Mouse (Mus musculus) MEL (cell line): ENCODE measurements around the gene March4. TPM values are rescaled to one million over a fixed set of nuclear protein-coding genes. Genes with fewer than 3 reads are reported as not detected.

Experiments used
- DNase-seq: peaks from one replicate; pipeline ENCODE4 v3.0.0; 2011; ENCODE audit warnings: low read depth, low spot score
- H3K27ac ChIP-seq: 2 replicates; pipeline ENCODE4 v1.5.1; 2012; ENCODE audit warnings: low read depth, mild to moderate bottlenecking, control low read depth, low read length, moderate library complexity; ENCODE audit not compliant: control insufficient read depth
- H3K27me3 ChIP-seq, 2 experiments: fragments of 150-350 bp in 1 of 2; sonication (generic) in 1 of 2; 2 replicates each; pipeline ENCODE4 v1.6.1; 2012; ENCODE audit warnings: low read length in 2 of 2, mild to moderate bottlenecking in 2 of 2, improper control_type of control experiment in 1 of 2, moderate library complexity in 1 of 2; ENCODE audit not compliant: insufficient read depth in 2 of 2, control insufficient read depth in 1 of 2
- H3K36me3 ChIP-seq, 2 experiments: 2 replicates each; pipeline ENCODE4 v1.6.1; 2012 to 2014; ENCODE audit warnings: low read length in 2 of 2, improper control_type of control experiment in 1 of 2, inconsistent platforms in 1 of 2, mild to moderate bottlenecking in 1 of 2; ENCODE audit not compliant: insufficient read depth in 2 of 2, control insufficient read depth in 1 of 2
- H3K4me1 ChIP-seq, 2 experiments: fragments of 150-350 bp in 1 of 2; sonication (generic) in 1 of 2; 2 replicates each; pipeline ENCODE4 v1.6.1; 2012; ENCODE audit warnings: low read length in 2 of 2, improper control_type of control experiment in 1 of 2, mild to moderate bottlenecking in 1 of 2; ENCODE audit not compliant: insufficient read depth in 2 of 2, control insufficient read depth in 1 of 2
- H3K4me3 ChIP-seq, 2 experiments: fragments of 150-350 bp in 1 of 2; sonication (generic) in 1 of 2; 2 replicates each; pipeline ENCODE4 v1.5.1; 2012; ENCODE audit warnings: low read depth in 2 of 2, low read length in 2 of 2, mild to moderate bottlenecking in 2 of 2, moderate library complexity in 2 of 2, control low read depth in 1 of 2, improper control_type of control experiment in 1 of 2; ENCODE audit not compliant: control insufficient read depth in 1 of 2, insufficient read depth in 1 of 2
- H3K79me2 ChIP-seq: 2 replicates; pipeline ENCODE4 v1.6.1; 2012; ENCODE audit warnings: mild to moderate bottlenecking, low read length, moderate library complexity; ENCODE audit not compliant: control insufficient read depth, poor library complexity, insufficient read depth
- H3K9ac ChIP-seq: 2 replicates; pipeline ENCODE4 v1.6.1; 2012; ENCODE audit warnings: low read depth, mild to moderate bottlenecking, control low read depth, low read length, moderate library complexity; ENCODE audit not compliant: control insufficient read depth, poor library complexity, severe bottlenecking
- H3K9me3 ChIP-seq: fragments of 150-350 bp; sonication (generic); replicated peaks from 2 replicates; pipeline ENCODE4 v1.6.1; 2012; ENCODE audit warnings: mild to moderate bottlenecking, low read length, improper control_type of control experiment, moderate library complexity; ENCODE audit not compliant: insufficient read depth
- BHLHE40 ChIP-seq: IDR thresholded peaks from 2 replicates; pipeline ENCODE4 v1.6.1; 2012; ENCODE audit warnings: low read depth, mild to moderate bottlenecking, inconsistent platforms, low read length, improper control_type of control experiment, borderline replicate concordance
- CHD1 ChIP-seq: IDR thresholded peaks from 2 replicates; pipeline ENCODE4 v1.6.1; 2012; ENCODE audit warnings: low read depth, mild to moderate bottlenecking, inconsistent platforms, low read length, improper control_type of control experiment
- E2F4 ChIP-seq: IDR thresholded peaks from 2 replicates; pipeline ENCODE4 v1.6.1; 2011; ENCODE audit warnings: low read depth, low read length, improper control_type of control experiment, borderline replicate concordance
- ELF1 ChIP-seq: IDR thresholded peaks from 2 replicates; pipeline ENCODE4 v1.6.1; 2014; ENCODE audit warnings: low read depth, mild to moderate bottlenecking, inconsistent platforms, low read length, improper control_type of control experiment, moderate library complexity
- GABPA ChIP-seq: IDR thresholded peaks from 2 replicates; pipeline ENCODE4 v1.6.1; 2012; ENCODE audit warnings: low read depth, mild to moderate bottlenecking, inconsistent platforms, low read length, improper control_type of control experiment, moderate library complexity
- GATA1 ChIP-seq: IDR thresholded peaks from 2 replicates; pipeline ENCODE4 v1.6.1; 2011; ENCODE audit warnings: low read depth, low read length, improper control_type of control experiment
- HCFC1 ChIP-seq: IDR thresholded peaks from 2 replicates; pipeline ENCODE4 v1.6.1; 2012; ENCODE audit warnings: low read depth, mild to moderate bottlenecking, inconsistent platforms, low read length, improper control_type of control experiment, moderate library complexity
- JUND ChIP-seq: IDR thresholded peaks from 2 replicates; pipeline ENCODE4 v1.6.1; 2011; ENCODE audit warnings: low read depth, mild to moderate bottlenecking, improper control_type of control experiment, low read length
- MAX ChIP-seq: IDR thresholded peaks from 2 replicates; pipeline ENCODE4 v1.6.1; 2011; ENCODE audit warnings: low read length, improper control_type of control experiment
- MEF2A ChIP-seq: IDR thresholded peaks from 2 replicates; pipeline ENCODE4 v1.6.1; 2014; ENCODE audit warnings: low read depth, mild to moderate bottlenecking, inconsistent platforms, low read length, improper control_type of control experiment; ENCODE audit not compliant: poor library complexity, insufficient replicate concordance, severe bottlenecking; ENCODE audit errors: extremely low read depth
- MXI1 ChIP-seq: IDR thresholded peaks from 2 replicates; pipeline ENCODE4 v1.6.1; 2011; ENCODE audit warnings: mild to moderate bottlenecking, low read depth, low read length, improper control_type of control experiment
- MYC ChIP-seq: IDR thresholded peaks from 2 replicates; pipeline ENCODE4 v1.6.1; 2011; ENCODE audit warnings: low read depth, mild to moderate bottlenecking, low read length, improper control_type of control experiment, moderate library complexity
- NELFE ChIP-seq: IDR thresholded peaks from 2 replicates; pipeline ENCODE4 v1.6.1; 2011; ENCODE audit warnings: low read depth, low read length, improper control_type of control experiment
- SIN3A ChIP-seq: IDR thresholded peaks from 2 replicates; pipeline ENCODE4 v1.6.1; 2012; ENCODE audit warnings: low read length, improper control_type of control experiment, inconsistent platforms
- TAL1 ChIP-seq: IDR thresholded peaks from 2 replicates; pipeline ENCODE4 v1.6.1; 2012; ENCODE audit warnings: mild to moderate bottlenecking, inconsistent platforms, low read length, moderate library complexity, mixed read lengths
- TCF12 ChIP-seq: IDR thresholded peaks from 2 replicates; pipeline ENCODE4 v1.6.1; 2014; ENCODE audit warnings: low read depth, mild to moderate bottlenecking, inconsistent platforms, low read length, improper control_type of control experiment, moderate library complexity
- UBTF ChIP-seq: IDR thresholded peaks from 2 replicates; pipeline ENCODE4 v1.6.1; 2012; ENCODE audit warnings: low read depth, mild to moderate bottlenecking, inconsistent platforms, low read length, improper control_type of control experiment, moderate library complexity, borderline replicate concordance; ENCODE audit not compliant: insufficient read depth
- ZKSCAN1 ChIP-seq: IDR thresholded peaks from 2 replicates; pipeline ENCODE4 v1.6.1; 2012; ENCODE audit warnings: low read depth, mild to moderate bottlenecking, inconsistent platforms, low read length, improper control_type of control experiment, moderate library complexity
- polyA plus RNA-seq, 2 experiments: library from polyadenylated mRNA; stranded (reverse) in 1 of 2; unstranded in 1 of 2; fragments of >175 nt in 1 of 2; fragments of >200 nt in 1 of 2; gene quantifications; 2 replicates each; pipeline versions ENCODE4 v1.2.1 to v1.2.4; 2012; ENCODE audit warnings: low replicate concordance in 2 of 2, low read depth in 1 of 2; ENCODE audit not compliant: insufficient read length in 2 of 2, insufficient read depth in 1 of 2, missing spikeins in 1 of 2
- total RNA-seq: library from RNA; depleted of rRNA; stranded (reverse); fragments of 300-350 nt; gene quantifications from 2 replicates; pipeline ENCODE4 v1.2.3, GENCODE M21; 2012

Gene March4
- total and polyA plus RNA-seq, 3 experiments: not detected

GRCm38 (mm10) chr1:72468466-72469003 is 68.2 kb downstream of the March4 start:
- Histone ChIP-seq H3K27ac (no peak overlapping the region), H3K36me3 (no peaks in the 10 kb centered on the region), H3K9me3 (no peaks in the 10 kb centered on the region), H3K9ac (no peak overlapping the region), H3K27me3 (no peaks in the 10 kb centered on the region), H3K79me2 (no peaks in the 10 kb centered on the region), H3K4me1 (no peaks in the 10 kb centered on the region), H3K4me3 (no peak overlapping the region)
- no peak for TF ChIP-seq MEF2A
- DNase-seq: no peak

GRCm38 (mm10) chr1:72464926-72465583 is 71.7 kb downstream of the March4 start:
- no peak for DNase-seq
- Histone ChIP-seq H3K9me3 (no peaks in the 10 kb centered on the region), H3K79me2 (no peaks in the 10 kb centered on the region), H3K9ac (no peak overlapping the region), H3K27me3 (no peaks in the 10 kb centered on the region), H3K4me3 (no peak overlapping the region), H3K27ac (no peak overlapping the region), H3K4me1 (no peaks in the 10 kb centered on the region), H3K36me3 (no peaks in the 10 kb centered on the region)
- no peak for TF ChIP-seq CHD1
- TF ChIP-seq MAX: no peak
- TF ChIP-seq MYC: no peak
- no peak for TF ChIP-seq MXI1
- no peak for TF ChIP-seq JUND
- TF ChIP-seq TCF12: no peak
- TF ChIP-seq BHLHE40: no peak
- TF ChIP-seq SIN3A: no peak
- TF ChIP-seq TAL1: no peak
- no peak for TF ChIP-seq HCFC1
- no peak for TF ChIP-seq GATA1
- TF ChIP-seq NELFE: no peak
- no peak for TF ChIP-seq ELF1
- no peak for TF ChIP-seq UBTF
- TF ChIP-seq E2F4: no peak
- TF ChIP-seq GABPA: no peak
- no peak for TF ChIP-seq ZKSCAN1
